Mouse (Mus musculus) adrenal gland, postnatal 25 days (tissue): Measurements from ENCODE around the gene Mvk. TPM values are rescaled to one million over a fixed set of nuclear protein-coding genes. Genes with fewer than 3 reads are reported as not detected.

Experiments used
- microRNA-seq, 2 experiments: library from miRNA; unstranded; fragments of <30 nt; microRNA quantifications; one replicate each; pipeline ENCODE4 v1.2.0; 2021
- total RNA-seq: library from RNA; stranded (reverse); gene quantifications from 2 replicates; pipeline ENCODE4 v1.2.3, GENCODE M21; 2021

Mvk gene
- total RNA-seq, 1 experiment from 2014 or later: 43.2 TPM

Small RNA genes within 50 kb of the gene (microRNA-seq; reads per million reads assigned to microRNA genes)
- 0 to 0.36 reads per million in 2 experiments for gene Mir7027

Other genes with a start within 250 kb of the Mvk start
- gene Foxn4, start 170.5 kb upstream of the Mvk start, total RNA-seq: not detected in 2 replicates
- gene Myo1h, start 155.1 kb upstream of the Mvk start, total RNA-seq: 0.21 and 0.62 TPM in 2 replicates
- gene Kctd10, start 63.8 kb upstream of the Mvk start, total RNA-seq: 53.3 and 58.5 TPM in 2 replicates
- 68.2 and 75.7 TPM in 2 replicates for gene Ube3b, start 63.7 kb upstream of the Mvk start, total RNA-seq
- gene Mmab, start 209 bp upstream of the Mvk start, total RNA-seq: 21.6 and 26.5 TPM in 2 replicates
- gene Fam222a, start 123.7 kb downstream of the Mvk start, total RNA-seq: 26.9 and 39.8 TPM in 2 replicates
- gene Trpv4, start 214.2 kb downstream of the Mvk start, total RNA-seq: 1.2 and 1.3 TPM in 2 replicates
- gene Gltp, start 246.7 kb downstream of the Mvk start, total RNA-seq: 61.9 and 66.2 TPM in 2 replicates